Mouse (Mus musculus): ENCODE measurements around the gene Tcf7l1. TPM values are rescaled to one million over a fixed set of nuclear protein-coding genes. Genes with fewer than 3 reads are reported as not detected.

The Tcf7l1 gene
- polyA plus RNA-seq, 1 experiment, result 29.1 TPM

GRCm38 (mm10) chr6:72644576-72644975, 144.5 kb downstream of the Tcf7l1 start:
- no peak overlapping the region for H3K4me3 ChIP-seq (replicated peaks; ENCODE audit: control insufficient read depth, low read depth, low read length)
- TF ChIP-seq CTCF (IDR thresholded peaks at IDR 0.05; ENCODE audit: control insufficient read depth, insufficient read depth, low read length) (no peak), POLR2A (IDR thresholded peaks at IDR 0.05; ENCODE audit: borderline replicate concordance, control insufficient read depth, low read depth, low read length) (no peak)
- no peak overlapping the region for H3K27ac ChIP-seq (ENCODE audit: control insufficient read depth, insufficient read depth, low read depth, low read length, poor library complexity)
- H3K4me1 ChIP-seq (ENCODE audit: control insufficient read depth, insufficient read depth, low read length), result peaks cover 7% of the 10 kb centered on the region; the same call in 1 of the 2 replicates
- WGBS, result 30% methylated on average over 4 of the region's 4 CpGs

DNA sequence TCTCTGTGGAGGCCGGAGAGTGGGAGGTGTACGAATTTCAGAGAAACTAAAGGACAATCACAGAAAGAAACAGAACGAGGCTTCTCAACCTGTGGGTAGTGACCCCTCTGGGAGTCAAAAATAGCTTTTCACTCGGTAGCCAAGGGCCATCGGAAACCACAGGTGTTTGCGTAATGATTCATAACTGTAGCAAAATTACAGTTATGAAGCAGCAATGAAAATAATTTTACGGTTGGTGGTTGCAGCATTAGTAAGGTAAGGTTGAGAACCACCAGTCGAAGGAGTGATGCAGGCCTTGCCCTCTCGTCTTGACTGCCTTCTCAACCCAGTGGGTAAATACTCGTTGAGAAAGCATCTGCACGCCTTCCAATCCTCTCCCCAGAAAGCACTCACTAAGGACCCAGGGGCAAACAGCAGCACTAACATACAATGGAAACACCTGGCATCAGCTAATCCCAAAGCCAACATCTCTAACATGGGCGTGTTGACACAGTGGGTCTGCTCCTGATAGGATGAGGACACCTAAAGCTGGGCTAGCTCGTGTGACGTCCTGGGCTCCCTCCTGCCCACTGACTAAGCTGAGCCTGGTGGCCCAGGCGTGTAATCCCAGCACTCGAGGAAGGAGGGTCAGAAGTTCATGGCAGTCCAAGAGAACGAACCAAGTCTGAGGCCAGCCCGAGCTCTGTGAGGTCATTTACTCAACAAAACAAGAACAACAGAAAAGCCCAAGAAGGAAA, 147.7 kb downstream of the Tcf7l1 start:
- H3K4me1 ChIP-seq (ENCODE audit: control insufficient read depth, insufficient read depth, low read length), result peaks cover 7% of the 10 kb centered on the region; the same call in 1 of the 2 replicates
- no peak overlapping the region for H3K4me3 ChIP-seq (replicated peaks; ENCODE audit: control insufficient read depth, low read depth, low read length)
- no peak for TF ChIP-seq CTCF (IDR thresholded peaks at IDR 0.05; ENCODE audit: control insufficient read depth, insufficient read depth, low read length)
- TF ChIP-seq POLR2A (IDR thresholded peaks at IDR 0.05; ENCODE audit: borderline replicate concordance, control insufficient read depth, low read depth, low read length), result no peak
- 39% methylated on average over 18 of the region's 18 CpGs for WGBS
- H3K27ac ChIP-seq (ENCODE audit: control insufficient read depth, insufficient read depth, low read depth, low read length, poor library complexity), result peak overlapping the region; percentile 21

DNA sequence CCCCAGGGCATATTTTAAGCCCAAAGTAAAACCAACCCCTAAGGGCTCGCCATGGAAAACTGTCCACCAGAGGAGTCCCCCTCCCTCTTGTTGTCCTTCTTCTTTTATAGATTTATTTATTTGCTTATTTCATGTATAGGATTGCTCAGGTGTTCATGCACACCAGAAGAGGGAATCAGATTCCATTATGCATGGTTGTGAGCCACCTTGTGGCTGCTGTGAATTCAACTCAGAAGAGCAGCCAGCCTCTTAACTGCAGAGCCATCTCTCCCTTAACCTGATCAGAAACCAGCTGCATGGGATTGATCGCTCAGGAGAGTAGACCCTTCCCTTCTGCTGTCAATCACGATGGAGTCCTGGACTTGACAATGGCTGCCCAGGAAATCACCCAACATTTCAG, 152.1 kb downstream of the Tcf7l1 start:
- Histone ChIP-seq H3K4me3 (replicated peaks; ENCODE audit: control insufficient read depth, low read depth, low read length) (no peak overlapping the region), H3K27ac (ENCODE audit: control insufficient read depth, insufficient read depth, low read depth, low read length, poor library complexity) (no peak overlapping the region), H3K4me1 (ENCODE audit: control insufficient read depth, insufficient read depth, low read length) (peaks cover 8% of the 10 kb centered on the region; the same call in 1 of the 2 replicates)
- TF ChIP-seq CTCF (IDR thresholded peaks at IDR 0.05; ENCODE audit: control insufficient read depth, insufficient read depth, low read length) (no peak), POLR2A (IDR thresholded peaks at IDR 0.05; ENCODE audit: borderline replicate concordance, control insufficient read depth, low read depth, low read length) (no peak)
- WGBS, result 68% methylated on average over 3 of the region's 3 CpGs

- peak; percentile 51; the same call in 1 of the 2 replicates for TF ChIP-seq CTCF (IDR thresholded peaks at IDR 0.05; ENCODE audit: control insufficient read depth, insufficient read depth, low read length)
- TF ChIP-seq POLR2A (IDR thresholded peaks at IDR 0.05; ENCODE audit: borderline replicate concordance, control insufficient read depth, low read depth, low read length), result no peak
- H3K27ac ChIP-seq (ENCODE audit: control insufficient read depth, insufficient read depth, low read depth, low read length, poor library complexity), result no peak overlapping the region
- peak overlapping the region; percentile 0 for H3K4me3 ChIP-seq (replicated peaks; ENCODE audit: control insufficient read depth, low read depth, low read length)
- H3K4me1 ChIP-seq (ENCODE audit: control insufficient read depth, insufficient read depth, low read length), result peaks cover 2% of the 10 kb centered on the region; the same call in 1 of the 2 replicates
- 41% methylated on average over 12 of the region's 12 CpGs for WGBS
Measured at GRCm38 (mm10) chr6:72635760-72636431, 153.2 kb downstream of the Tcf7l1 start.

- Histone ChIP-seq H3K4me3 (replicated peaks; ENCODE audit: control insufficient read depth, low read depth, low read length) (no peak overlapping the region), H3K27ac (ENCODE audit: control insufficient read depth, insufficient read depth, low read depth, low read length, poor library complexity) (no peak overlapping the region), H3K4me1 (ENCODE audit: control insufficient read depth, insufficient read depth, low read length) (peaks cover 2% of the 10 kb centered on the region; the same call in 1 of the 2 replicates)
- TF ChIP-seq CTCF (IDR thresholded peaks at IDR 0.05; ENCODE audit: control insufficient read depth, insufficient read depth, low read length) (no peak), POLR2A (IDR thresholded peaks at IDR 0.05; ENCODE audit: borderline replicate concordance, control insufficient read depth, low read depth, low read length) (no peak)
- 17% methylated on average over 10 of the region's 10 CpGs for WGBS
Measured at GRCm38 (mm10) chr6:72634311-72634710, 154.7 kb downstream of the Tcf7l1 start.

- H3K4me3 ChIP-seq (replicated peaks; ENCODE audit: control insufficient read depth, low read depth, low read length), result no peak overlapping the region
- WGBS, result 84% methylated on average over 6 of the region's 6 CpGs
- H3K4me1 ChIP-seq (ENCODE audit: control insufficient read depth, insufficient read depth, low read length), result peaks cover 2% of the 10 kb centered on the region; the same call in 1 of the 2 replicates
- H3K27ac ChIP-seq (ENCODE audit: control insufficient read depth, insufficient read depth, low read depth, low read length, poor library complexity), result no peak overlapping the region
- no peak for TF ChIP-seq CTCF (IDR thresholded peaks at IDR 0.05; ENCODE audit: control insufficient read depth, insufficient read depth, low read length)
- TF ChIP-seq POLR2A (IDR thresholded peaks at IDR 0.05; ENCODE audit: borderline replicate concordance, control insufficient read depth, low read depth, low read length), result no peak
Measured at GRCm38 (mm10) chr6:72631700-72632099, 157.4 kb downstream of the Tcf7l1 start.

GRCm38 (mm10) chr6:72630961-72631360, 158.1 kb downstream of the Tcf7l1 start:
- Histone ChIP-seq H3K4me3 (replicated peaks; ENCODE audit: control insufficient read depth, low read depth, low read length) (no peak overlapping the region), H3K4me1 (ENCODE audit: control insufficient read depth, insufficient read depth, low read length) (no peaks in the 10 kb centered on the region; the same call in 1 of the 2 replicates), H3K27ac (ENCODE audit: control insufficient read depth, insufficient read depth, low read depth, low read length, poor library complexity) (no peak overlapping the region)
- WGBS, result 84% methylated on average over 14 of the region's 14 CpGs
- no peak for TF ChIP-seq POLR2A (IDR thresholded peaks at IDR 0.05; ENCODE audit: borderline replicate concordance, control insufficient read depth, low read depth, low read length)
- TF ChIP-seq CTCF (IDR thresholded peaks at IDR 0.05; ENCODE audit: control insufficient read depth, insufficient read depth, low read length), result no peak

- H3K27ac ChIP-seq (ENCODE audit: control insufficient read depth, insufficient read depth, low read depth, low read length, poor library complexity), result no peak overlapping the region
- WGBS, result 67% methylated on average over 2 of the region's 2 CpGs
- no peak overlapping the region for H3K4me3 ChIP-seq (replicated peaks; ENCODE audit: control insufficient read depth, low read depth, low read length)
- no peak for TF ChIP-seq POLR2A (IDR thresholded peaks at IDR 0.05; ENCODE audit: borderline replicate concordance, control insufficient read depth, low read depth, low read length)
- no peak for TF ChIP-seq CTCF (IDR thresholded peaks at IDR 0.05; ENCODE audit: control insufficient read depth, insufficient read depth, low read length)
- no peaks in the 10 kb centered on the region; the same call in 1 of the 2 replicates for H3K4me1 ChIP-seq (ENCODE audit: control insufficient read depth, insufficient read depth, low read length)
Measured at GRCm38 (mm10) chr6:72630370-72630769, 158.7 kb downstream of the Tcf7l1 start.

Data from bone marrow, adult 2 months (tissue).